Mouse (Mus musculus): Measurements from ENCODE around the gene Herpud1. TPM values are rescaled to one million over a fixed set of nuclear protein-coding genes. Genes with fewer than 3 reads are reported as not detected.

The Herpud1 gene
- polyA plus RNA-seq, 1 experiment from 2014 or later, result 126 TPM

DNA sequence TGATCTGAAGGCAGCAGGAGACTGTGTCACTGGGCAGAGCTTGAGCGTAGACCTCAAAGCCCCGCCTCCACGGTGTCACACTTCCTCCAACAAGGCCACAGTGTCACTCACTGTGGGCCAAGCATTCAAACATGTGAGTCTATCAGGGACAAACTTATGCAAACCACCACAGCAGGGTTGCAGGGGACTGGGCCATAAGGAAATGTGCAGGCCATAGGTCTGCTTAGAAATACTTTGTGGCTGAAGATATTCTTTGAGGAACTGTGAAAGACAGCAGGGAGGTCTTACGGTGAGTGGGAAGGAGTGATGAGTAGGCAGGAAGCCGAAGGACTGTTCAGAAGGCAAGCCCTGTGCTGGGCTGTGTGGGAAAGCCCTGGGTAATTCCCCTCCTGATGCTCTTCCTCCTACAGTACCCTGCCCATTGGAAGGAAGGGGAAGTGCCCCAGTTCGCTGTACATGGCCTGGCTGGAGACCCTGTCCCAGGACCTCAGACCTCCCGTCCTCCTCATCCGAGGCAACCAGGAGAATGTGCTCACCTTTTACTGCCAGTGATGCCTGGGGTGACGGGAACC lies 20.7 kb upstream of the Herpud1 start:
- Histone ChIP-seq H3K4me1 (replicated peaks; ENCODE audit: control insufficient read depth, insufficient read depth, low read length) (peaks cover 21% of the 10 kb centered on the region), H3K9ac (ENCODE audit: low read length) (no peak overlapping the region), H3K27me3 (ENCODE audit: control insufficient read depth, insufficient read depth, low read depth, low read length) (no peaks in the 10 kb centered on the region), H3K27ac (ENCODE audit: low read length) (no peak overlapping the region), H3K36me3 (ENCODE audit: control insufficient read depth, insufficient read depth, low read length) (no peaks in the 10 kb centered on the region), H3K4me2 (ENCODE audit: low read depth, low read length) (no peak overlapping the region), H3K9me3 (ENCODE audit: control insufficient read depth, low read length) (no peaks in the 10 kb centered on the region), H3K4me3 (ENCODE audit: low read length) (no peak overlapping the region)
- 77% methylated on average over 9 of the region's 9 CpGs for WGBS
- ATAC-seq (ENCODE audit: low read depth), result no peak

DNA sequence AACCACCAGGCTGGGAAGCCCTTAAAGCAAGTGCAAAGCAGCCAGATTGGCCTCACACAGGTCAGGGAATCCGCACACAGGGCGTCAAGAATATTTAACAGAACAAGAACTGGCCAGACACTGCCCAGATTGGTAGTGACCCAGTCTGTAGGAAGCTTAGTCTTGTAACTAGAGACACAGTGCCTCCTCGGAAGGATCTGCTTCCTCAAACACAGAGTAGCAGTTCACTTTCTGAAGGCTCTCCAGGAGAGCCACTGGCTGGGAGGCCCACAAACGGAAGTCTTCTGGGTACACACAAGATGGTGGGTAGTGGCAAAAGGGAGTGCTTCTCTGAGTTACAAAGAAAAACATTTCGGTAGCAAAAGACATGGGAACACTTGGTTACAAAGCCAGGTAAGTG lies 15.4 kb upstream of the Herpud1 start:
- ATAC-seq (ENCODE audit: low read depth), result no peak
- WGBS, result 69% methylated on average over 5 of the region's 5 CpGs
- peaks cover 4% of the 10 kb centered on the region for H3K4me1 ChIP-seq (replicated peaks; ENCODE audit: control insufficient read depth, insufficient read depth, low read length)
- no peak overlapping the region for H3K27ac ChIP-seq (ENCODE audit: low read length)
- no peaks in the 10 kb centered on the region for H3K9me3 ChIP-seq (ENCODE audit: control insufficient read depth, low read length)
- no peaks in the 10 kb centered on the region for H3K36me3 ChIP-seq (ENCODE audit: control insufficient read depth, insufficient read depth, low read length)
- H3K4me3 ChIP-seq (ENCODE audit: low read length), result no peak overlapping the region
- H3K27me3 ChIP-seq (ENCODE audit: control insufficient read depth, insufficient read depth, low read depth, low read length), result no peaks in the 10 kb centered on the region; the same call in none of the 2 replicates
- H3K9ac ChIP-seq (ENCODE audit: low read length), result no peak overlapping the region
- H3K4me2 ChIP-seq (ENCODE audit: low read depth, low read length), result no peak overlapping the region

DNA sequence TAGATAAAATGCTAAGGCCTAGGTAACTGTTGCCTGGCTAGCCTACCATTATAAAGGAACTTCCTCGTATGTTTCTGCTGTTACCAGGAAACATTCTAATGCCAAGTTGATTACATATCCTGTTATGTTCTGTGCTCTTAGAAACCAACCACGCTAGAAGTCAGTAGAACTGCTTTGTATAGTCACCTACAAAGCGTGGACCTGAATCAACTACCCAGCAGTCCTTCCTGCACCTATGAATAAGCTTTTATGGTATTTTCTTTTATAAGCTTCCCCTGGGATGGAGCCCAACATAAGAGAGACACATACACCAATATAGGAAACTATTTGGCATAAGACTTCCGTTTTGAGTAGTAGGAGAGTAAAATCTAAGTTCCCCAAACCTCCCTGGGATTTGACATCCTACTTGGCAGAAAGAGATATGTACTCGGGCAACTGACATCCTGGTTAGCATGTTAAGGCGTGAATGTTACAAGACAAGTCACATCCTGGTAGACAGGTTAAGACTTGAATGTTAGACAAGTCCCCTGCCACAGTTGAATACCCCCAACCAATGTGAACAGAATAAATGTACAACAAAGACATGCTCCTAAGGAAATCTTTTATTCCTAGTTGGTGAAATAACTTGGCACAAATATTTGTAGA lies 13.2 kb upstream of the Herpud1 start:
- H3K9me3 ChIP-seq (ENCODE audit: control insufficient read depth, low read length), result no peaks in the 10 kb centered on the region
- no peak overlapping the region for H3K4me2 ChIP-seq (ENCODE audit: low read depth, low read length)
- ATAC-seq (ENCODE audit: low read depth), result no peak
- H3K4me1 ChIP-seq (replicated peaks; ENCODE audit: control insufficient read depth, insufficient read depth, low read length), result peaks cover 9% of the 10 kb centered on the region
- no peak overlapping the region for H3K4me3 ChIP-seq (ENCODE audit: low read length)
- no peak overlapping the region for H3K27ac ChIP-seq (ENCODE audit: low read length)
- no peak overlapping the region for H3K9ac ChIP-seq (ENCODE audit: low read length)
- 75% methylated on average over 6 of the region's 6 CpGs for WGBS
- H3K27me3 ChIP-seq (ENCODE audit: control insufficient read depth, insufficient read depth, low read depth, low read length), result no peaks in the 10 kb centered on the region; the same call in none of the 2 replicates
- no peaks in the 10 kb centered on the region for H3K36me3 ChIP-seq (ENCODE audit: control insufficient read depth, insufficient read depth, low read length)

DNA sequence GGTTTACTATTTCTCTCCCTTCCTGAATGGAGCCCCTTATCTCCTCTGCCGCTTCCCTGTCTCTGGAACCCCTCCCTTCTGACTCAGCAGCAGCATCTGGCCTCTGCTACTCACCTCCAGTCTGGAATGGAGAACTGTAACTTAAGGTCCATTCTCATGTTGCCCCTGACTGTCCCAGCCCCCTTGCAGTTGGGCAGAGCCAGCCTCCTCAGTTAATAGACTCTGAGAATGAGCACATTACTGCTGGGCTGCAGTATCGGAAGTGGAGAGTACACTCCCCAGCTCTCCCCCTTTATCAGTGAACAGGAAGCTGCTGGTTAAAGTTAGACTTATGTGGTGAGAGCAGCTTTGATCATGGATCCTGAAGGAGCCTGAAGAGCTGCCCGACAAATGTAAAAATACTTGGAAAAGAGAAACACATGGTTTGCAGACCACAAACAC lies 10.7 kb upstream of the Herpud1 start:
- H3K9ac ChIP-seq (ENCODE audit: low read length), result no peak overlapping the region
- H3K36me3 ChIP-seq (ENCODE audit: control insufficient read depth, insufficient read depth, low read length), result no peaks in the 10 kb centered on the region
- no peaks in the 10 kb centered on the region; the same call in none of the 2 replicates for H3K27me3 ChIP-seq (ENCODE audit: control insufficient read depth, insufficient read depth, low read depth, low read length)
- peaks cover 9% of the 10 kb centered on the region for H3K4me1 ChIP-seq (replicated peaks; ENCODE audit: control insufficient read depth, insufficient read depth, low read length)
- H3K9me3 ChIP-seq (ENCODE audit: control insufficient read depth, low read length), result no peaks in the 10 kb centered on the region
- WGBS, result 6% methylated on average over 3 of the region's 3 CpGs
- no peak overlapping the region for H3K4me3 ChIP-seq (ENCODE audit: low read length)
- no peak overlapping the region for H3K4me2 ChIP-seq (ENCODE audit: low read depth, low read length)
- H3K27ac ChIP-seq (ENCODE audit: low read length), result no peak overlapping the region
- peak; percentile 24; the same call in 1 of the 2 replicates for ATAC-seq (ENCODE audit: low read depth)

DNA sequence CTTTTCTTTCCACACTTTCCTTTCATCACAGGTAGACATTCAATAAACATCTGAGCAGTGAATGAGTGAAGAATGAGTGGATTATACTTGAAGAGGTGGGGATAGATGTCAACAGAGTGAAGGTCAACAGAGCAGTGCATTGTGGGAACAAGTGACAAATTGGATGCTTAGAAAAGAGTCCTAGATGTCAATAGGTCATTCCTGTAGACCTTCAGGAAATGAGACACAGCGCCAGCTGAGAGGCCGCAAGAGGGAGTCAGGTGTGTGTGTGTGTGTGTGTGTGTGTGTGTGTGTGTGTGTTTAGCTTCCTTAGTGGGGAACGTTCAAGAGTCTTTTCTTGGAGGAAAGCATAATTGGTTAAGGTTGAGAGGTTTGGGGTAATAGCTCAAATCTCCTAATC lies 10.1 kb upstream of the Herpud1 start:
- no peak overlapping the region for H3K4me2 ChIP-seq (ENCODE audit: low read depth, low read length)
- no peak for ATAC-seq (ENCODE audit: low read depth)
- no peaks in the 10 kb centered on the region; the same call in none of the 2 replicates for H3K27me3 ChIP-seq (ENCODE audit: control insufficient read depth, insufficient read depth, low read depth, low read length)
- no peak overlapping the region for H3K4me3 ChIP-seq (ENCODE audit: low read length)
- H3K9ac ChIP-seq (ENCODE audit: low read length), result no peak overlapping the region
- WGBS, result 60% methylated on average over 3 of the region's 3 CpGs
- no peaks in the 10 kb centered on the region for H3K9me3 ChIP-seq (ENCODE audit: control insufficient read depth, low read length)
- no peak overlapping the region for H3K27ac ChIP-seq (ENCODE audit: low read length)
- H3K36me3 ChIP-seq (ENCODE audit: control insufficient read depth, insufficient read depth, low read length), result no peaks in the 10 kb centered on the region
- H3K4me1 ChIP-seq (replicated peaks; ENCODE audit: control insufficient read depth, insufficient read depth, low read length), result peaks cover 9% of the 10 kb centered on the region

DNA sequence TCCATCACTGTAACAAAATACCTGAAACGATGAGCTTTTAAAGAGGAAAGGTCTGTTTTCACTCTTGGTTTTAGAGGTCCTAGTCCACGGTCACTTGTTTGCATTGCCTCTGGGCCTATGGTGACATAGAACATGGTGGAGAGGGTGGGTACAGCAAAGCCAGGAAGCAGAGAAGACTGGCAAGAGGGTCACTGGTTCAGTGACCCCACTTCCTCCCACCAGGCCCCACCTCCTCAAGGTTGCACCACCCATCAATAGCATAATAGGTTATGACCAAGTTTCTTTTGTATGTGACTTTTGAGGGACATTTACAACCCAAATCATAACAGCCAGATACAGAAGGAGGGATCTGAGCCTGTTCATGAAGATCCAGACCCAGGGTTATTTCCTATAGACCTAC lies 9.7 kb upstream of the Herpud1 start:
- Histone ChIP-seq H3K36me3 (ENCODE audit: control insufficient read depth, insufficient read depth, low read length) (no peaks in the 10 kb centered on the region), H3K4me2 (ENCODE audit: low read depth, low read length) (no peak overlapping the region), H3K4me1 (replicated peaks; ENCODE audit: control insufficient read depth, insufficient read depth, low read length) (peaks cover 9% of the 10 kb centered on the region), H3K9me3 (ENCODE audit: control insufficient read depth, low read length) (no peaks in the 10 kb centered on the region), H3K27ac (ENCODE audit: low read length) (no peak overlapping the region), H3K9ac (ENCODE audit: low read length) (no peak overlapping the region), H3K4me3 (ENCODE audit: low read length) (no peak overlapping the region), H3K27me3 (ENCODE audit: control insufficient read depth, insufficient read depth, low read depth, low read length) (no peaks in the 10 kb centered on the region; the same call in 1 of the 2 replicates)
- 93% methylated on average over 2 of the region's 2 CpGs for WGBS
- ATAC-seq (ENCODE audit: low read depth), result no peak

DNA sequence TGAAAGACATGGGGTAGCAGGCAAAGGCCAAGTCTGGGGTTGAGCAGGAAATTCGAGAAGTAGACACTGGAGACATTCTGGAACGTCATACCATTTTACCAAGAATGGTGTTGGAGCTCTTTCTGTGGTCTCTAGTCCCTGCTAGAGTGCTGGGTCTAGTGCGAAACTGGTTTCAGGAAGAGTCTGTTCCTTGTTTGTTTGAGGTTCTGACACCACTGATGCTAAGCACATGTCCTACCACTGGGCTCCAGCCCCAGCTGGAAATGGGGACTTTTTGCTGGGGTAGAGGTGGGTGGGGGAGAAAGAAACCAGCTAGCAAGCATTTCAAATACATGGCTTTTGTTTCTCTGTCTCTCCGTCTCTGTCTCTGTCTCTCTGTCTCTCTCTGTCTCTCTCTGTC lies 9.2 kb upstream of the Herpud1 start:
- Histone ChIP-seq H3K4me2 (ENCODE audit: low read depth, low read length) (no peak overlapping the region), H3K9me3 (ENCODE audit: control insufficient read depth, low read length) (no peaks in the 10 kb centered on the region), H3K4me3 (ENCODE audit: low read length) (no peak overlapping the region), H3K9ac (ENCODE audit: low read length) (no peak overlapping the region), H3K27me3 (ENCODE audit: control insufficient read depth, insufficient read depth, low read depth, low read length) (no peaks in the 10 kb centered on the region; the same call in 1 of the 2 replicates), H3K36me3 (ENCODE audit: control insufficient read depth, insufficient read depth, low read length) (no peaks in the 10 kb centered on the region), H3K27ac (ENCODE audit: low read length) (peak overlapping the region; percentile 90), H3K4me1 (replicated peaks; ENCODE audit: control insufficient read depth, insufficient read depth, low read length) (peaks cover 9% of the 10 kb centered on the region)
- 84% methylated on average over 4 of the region's 4 CpGs for WGBS
- no peak for ATAC-seq (ENCODE audit: low read depth)

DNA sequence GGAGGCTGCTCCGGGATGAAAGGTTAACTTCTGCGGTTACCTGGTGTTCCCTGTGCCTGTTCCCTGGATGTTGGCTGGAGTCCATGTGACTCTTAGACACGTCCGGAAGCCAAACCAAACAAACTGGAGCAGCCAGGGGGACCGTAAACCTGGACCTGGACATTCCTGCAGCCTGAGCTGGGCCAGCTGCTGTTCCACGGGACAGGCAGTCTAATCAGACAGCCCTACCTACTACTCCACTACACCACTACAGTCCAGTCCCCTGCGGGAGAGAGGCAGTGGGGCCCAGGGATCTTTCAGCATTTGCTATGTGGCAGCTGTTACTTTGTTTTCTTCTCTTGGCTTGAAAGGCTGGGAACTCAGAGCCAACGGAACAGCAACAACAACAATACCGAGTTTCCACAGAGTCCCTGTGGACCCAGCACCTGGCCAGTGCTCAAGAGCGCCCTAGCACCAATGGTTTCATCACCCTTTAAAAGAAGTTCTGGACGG lies 8.5 kb upstream of the Herpud1 start:
- no peaks in the 10 kb centered on the region for H3K9me3 ChIP-seq (ENCODE audit: control insufficient read depth, low read length)
- peaks cover 9% of the 10 kb centered on the region for H3K4me1 ChIP-seq (replicated peaks; ENCODE audit: control insufficient read depth, insufficient read depth, low read length)
- peak overlapping the region; percentile 90 for H3K27ac ChIP-seq (ENCODE audit: low read length)
- H3K9ac ChIP-seq (ENCODE audit: low read length), result peak overlapping the region; percentile 35; the same call in 1 of the 2 replicates
- peak; percentile 95 for ATAC-seq (ENCODE audit: low read depth)
- no peaks in the 10 kb centered on the region for H3K36me3 ChIP-seq (ENCODE audit: control insufficient read depth, insufficient read depth, low read length)
- H3K4me3 ChIP-seq (ENCODE audit: low read length), result no peak overlapping the region
- no peaks in the 10 kb centered on the region; the same call in 1 of the 2 replicates for H3K27me3 ChIP-seq (ENCODE audit: control insufficient read depth, insufficient read depth, low read depth, low read length)
- WGBS, result 32% methylated on average over 11 of the region's 11 CpGs
- peak overlapping the region; percentile 13; the same call in 1 of the 2 replicates for H3K4me2 ChIP-seq (ENCODE audit: low read depth, low read length)

DNA sequence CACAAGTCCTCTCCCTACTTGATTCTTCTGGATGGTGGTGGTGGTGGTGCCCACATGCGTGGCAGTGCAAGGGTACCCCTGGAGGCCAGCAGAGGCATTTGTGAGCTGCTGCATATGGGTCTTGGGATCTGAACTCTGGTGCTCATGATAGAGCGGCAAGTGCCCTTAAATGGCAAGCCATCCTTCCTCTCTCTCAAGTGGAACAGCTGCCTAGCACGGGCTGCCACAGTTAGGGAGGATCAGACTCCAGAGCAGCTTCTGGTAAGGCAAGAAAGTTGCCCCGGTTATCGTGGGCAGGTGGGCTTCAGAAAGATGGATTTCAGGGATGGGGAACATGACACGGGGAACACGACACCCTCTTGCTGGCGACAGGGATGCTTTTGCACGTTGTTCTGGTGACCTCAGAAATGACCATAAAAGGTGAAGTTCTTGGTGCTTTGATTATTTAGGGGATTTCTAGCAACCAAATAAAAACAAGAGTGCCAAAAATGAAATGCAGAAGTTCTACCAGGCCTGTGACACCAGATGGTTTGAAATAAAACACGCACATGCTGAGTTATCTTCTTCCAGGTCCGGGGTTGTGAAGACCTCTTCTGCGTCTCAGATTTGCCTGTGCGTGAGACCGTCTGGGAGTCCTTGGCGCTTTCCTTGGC lies 7.3 kb upstream of the Herpud1 start:
- H3K4me2 ChIP-seq (ENCODE audit: low read depth, low read length), result no peak overlapping the region
- H3K27me3 ChIP-seq (ENCODE audit: control insufficient read depth, insufficient read depth, low read depth, low read length), result no peaks in the 10 kb centered on the region; the same call in 1 of the 2 replicates
- no peaks in the 10 kb centered on the region for H3K36me3 ChIP-seq (ENCODE audit: control insufficient read depth, insufficient read depth, low read length)
- ATAC-seq (ENCODE audit: low read depth), result no peak
- 70% methylated on average over 15 of the region's 15 CpGs for whole genome bisulfite sequencing
- no peaks in the 10 kb centered on the region for H3K9me3 ChIP-seq (ENCODE audit: control insufficient read depth, low read length)
- H3K27ac ChIP-seq (ENCODE audit: low read length), result no peak overlapping the region
- H3K4me3 ChIP-seq (ENCODE audit: low read length), result no peak overlapping the region
- H3K4me1 ChIP-seq (replicated peaks; ENCODE audit: control insufficient read depth, insufficient read depth, low read length), result peaks cover 9% of the 10 kb centered on the region
- no peak overlapping the region for H3K9ac ChIP-seq (ENCODE audit: low read length)

Measured in lung, embryonic 16.5 days (tissue).